Mouse (Mus musculus): Measurements from ENCODE around the gene Gm7879. TPM values are rescaled to one million over a fixed set of nuclear protein-coding genes. Genes with fewer than 3 reads are reported as not detected.

Gm7879 gene
- 7.6 TPM for total RNA-seq (2023)

GRCm38 (mm10) chr5:43912844-43913243, at the start of gene Gm7879:
Gm7879 (plus strand) TSS chr5:43913144.

GRCm38 (mm10) chr5:43868253-43868652, 44.7 kb upstream of the Gm7879 start, which contains the start of gene Cd38:
Cd38 (plus strand) TSS chr5:43868553.

Other genes starting within 250 kb of the Gm7879 start
- gene Bst1, start 94.3 kb upstream of the Gm7879 start, total RNA-seq (2023), result 0.85 TPM
- gene Fbxl5, start 91.5 kb upstream of the Gm7879 start, total RNA-seq (2023), result 54.0 TPM
- 9.1 TPM for gene Cd38, start 44.6 kb upstream of the Gm7879 start, total RNA-seq (2023)
- not detected for gene Fgfbp1, start 68.6 kb downstream of the Gm7879 start, total RNA-seq (2023)
- gene Prom1, start 188.9 kb downstream of the Gm7879 start, total RNA-seq (2023), result not detected

Measured in CD4-positive naive resting alpha-beta T cell, adult 76 days (primary cell).